Mouse (Mus musculus): ENCODE data around the gene Ciart. TPM values are rescaled to one million over a fixed set of nuclear protein-coding genes. Genes with fewer than 3 reads are reported as not detected.

Gene Ciart
- polyA plus RNA-seq, 1 experiment from 2014 or later = 4.7 TPM

DNA sequence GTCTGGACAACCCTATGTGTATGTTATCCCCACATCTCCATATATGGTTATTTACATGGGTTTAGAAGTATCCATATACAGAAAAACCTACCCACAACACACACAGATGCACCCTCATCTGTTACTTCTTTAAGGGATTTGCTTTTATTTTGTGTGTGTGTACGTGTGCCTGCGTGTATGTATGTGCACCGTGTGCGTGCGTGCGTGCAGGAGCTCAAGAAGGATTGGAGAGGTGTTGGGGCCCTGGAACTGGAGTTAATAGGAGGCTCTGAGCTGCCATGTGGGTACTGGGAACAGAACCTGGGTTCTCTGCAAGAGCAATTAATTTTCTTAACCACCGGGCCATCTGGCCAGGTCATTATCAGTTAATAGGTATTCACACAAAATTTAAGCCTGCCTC is 10.0 kb downstream of the Ciart start:
- no peak overlapping the region for H3K27ac ChIP-seq (ENCODE audit: low read depth, low read length)
- H3K9me3 ChIP-seq (ENCODE audit: control insufficient read depth, low read length) = no peaks in the 10 kb centered on the region
- no peak for ATAC-seq (ENCODE audit: low FRiP score)
- peak overlapping the region; percentile 42 for H3K4me3 ChIP-seq (ENCODE audit: low read depth, low read length)
- peak overlapping the region; percentile 53; the same call in 1 of the 2 replicates for H3K9ac ChIP-seq (ENCODE audit: low read depth, low read length)
- H3K4me1 ChIP-seq (replicated peaks; ENCODE audit: control insufficient read depth, insufficient read depth, low read length) = peaks cover 4% of the 10 kb centered on the region; the same call in 1 of the 2 replicates
- peak overlapping the region; percentile 40 for H3K4me2 ChIP-seq (replicated peaks; ENCODE audit: low read depth, low read length)
- DNase-seq (ENCODE audit: low spot score) = no peak
- 79% methylated on average over 7 of the region's 7 CpGs for WGBS
- no peaks in the 10 kb centered on the region for H3K27me3 ChIP-seq (ENCODE audit: control insufficient read depth, insufficient read depth, low read length)
- H3K36me3 ChIP-seq (ENCODE audit: control insufficient read depth, insufficient read depth, low read length) = peaks cover 2% of the 10 kb centered on the region; the same call in 1 of the 2 replicates

- under 1% methylated on average over 33 of the region's 33 CpGs for WGBS
- H3K4me1 ChIP-seq (replicated peaks; ENCODE audit: control insufficient read depth, insufficient read depth, low read length) = peaks cover 4% of the 10 kb centered on the region; the same call in 1 of the 2 replicates
- DNase-seq (ENCODE audit: low spot score) (peak; percentile 88), ATAC-seq (ENCODE audit: low FRiP score) (peak; percentile 92)
- H3K27me3 ChIP-seq (ENCODE audit: control insufficient read depth, insufficient read depth, low read length) = no peaks in the 10 kb centered on the region
- H3K27ac ChIP-seq (ENCODE audit: low read depth, low read length) = peak within 1 kb of the TSS; percentile 37; the same call in 1 of the 2 replicates
- peaks cover 2% of the 10 kb centered on the region; the same call in 1 of the 2 replicates for H3K36me3 ChIP-seq (ENCODE audit: control insufficient read depth, insufficient read depth, low read length)
- H3K9me3 ChIP-seq (ENCODE audit: control insufficient read depth, low read length) = no peaks in the 10 kb centered on the region
- H3K4me2 ChIP-seq (replicated peaks; ENCODE audit: low read depth, low read length) = peak within 1 kb of the TSS; percentile 40
- peak within 1 kb of the TSS; percentile 53 for H3K9ac ChIP-seq (ENCODE audit: low read depth, low read length)
- H3K4me3 ChIP-seq (ENCODE audit: low read depth, low read length) = peak within 1 kb of the TSS; percentile 42
These were observed 10.6 kb downstream of the Ciart start, which contains the start of gene Mrps21 for GRCm38 (mm10) chr3:95871392-95871867. Gene Mrps21 (minus strand): TSS chr3:95871519.

- ATAC-seq (ENCODE audit: low FRiP score) = no peak; the same call in 1 of the 2 replicates
- DNase-seq (ENCODE audit: low spot score) = no peak
- Histone ChIP-seq H3K4me3 (ENCODE audit: low read depth, low read length) (peak overlapping the region; percentile 42), H3K27me3 (ENCODE audit: control insufficient read depth, insufficient read depth, low read length) (no peaks in the 10 kb centered on the region), H3K9ac (ENCODE audit: low read depth, low read length) (peak overlapping the region; percentile 53), H3K9me3 (ENCODE audit: control insufficient read depth, low read length) (no peaks in the 10 kb centered on the region), H3K36me3 (ENCODE audit: control insufficient read depth, insufficient read depth, low read length) (peaks cover 2% of the 10 kb centered on the region; the same call in 1 of the 2 replicates), H3K4me2 (replicated peaks; ENCODE audit: low read depth, low read length) (peak overlapping the region; percentile 40), H3K27ac (ENCODE audit: low read depth, low read length) (peak overlapping the region; percentile 37; the same call in 1 of the 2 replicates), H3K4me1 (replicated peaks; ENCODE audit: control insufficient read depth, insufficient read depth, low read length) (peaks cover 4% of the 10 kb centered on the region; the same call in 1 of the 2 replicates)
- 8% methylated on average over 15 of the region's 15 CpGs for WGBS
These were observed 11.1 kb downstream of the Ciart start for GRCm38 (mm10) chr3:95870976-95871375.

DNA sequence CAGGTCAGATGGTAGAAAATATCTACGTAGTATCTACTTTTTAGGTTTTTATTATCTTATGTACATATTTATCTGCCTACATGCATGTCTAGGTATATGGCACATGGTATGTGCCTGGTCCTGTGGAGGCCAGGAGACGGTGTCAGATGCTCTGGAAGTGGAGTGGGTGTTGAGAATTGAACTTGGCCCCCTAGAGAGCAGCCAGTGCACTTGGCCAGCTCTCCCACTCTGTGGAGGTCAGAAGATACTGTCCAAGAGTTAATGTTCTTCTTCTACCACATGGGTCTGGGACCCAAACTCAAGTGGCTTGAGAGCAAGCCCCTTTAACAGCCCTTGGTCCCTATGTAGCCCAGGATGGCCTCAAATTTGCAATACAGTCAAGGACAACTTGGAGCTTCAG is 14.6 kb downstream of the Ciart start:
- Histone ChIP-seq H3K9ac (ENCODE audit: low read depth, low read length) (no peak overlapping the region), H3K4me1 (replicated peaks; ENCODE audit: control insufficient read depth, insufficient read depth, low read length) (peaks cover 4% of the 10 kb centered on the region; the same call in 1 of the 2 replicates), H3K27me3 (ENCODE audit: control insufficient read depth, insufficient read depth, low read length) (no peaks in the 10 kb centered on the region), H3K27ac (ENCODE audit: low read depth, low read length) (no peak overlapping the region), H3K9me3 (ENCODE audit: control insufficient read depth, low read length) (no peaks in the 10 kb centered on the region), H3K4me2 (replicated peaks; ENCODE audit: low read depth, low read length) (no peak overlapping the region), H3K36me3 (ENCODE audit: control insufficient read depth, insufficient read depth, low read length) (peaks cover 2% of the 10 kb centered on the region; the same call in 1 of the 2 replicates), H3K4me3 (ENCODE audit: low read depth, low read length) (no peak overlapping the region)
- 96% methylated on average over 2 of the region's 2 CpGs for WGBS
- ATAC-seq (ENCODE audit: low FRiP score) (no peak), DNase-seq (ENCODE audit: low spot score) (no peak)

DNA sequence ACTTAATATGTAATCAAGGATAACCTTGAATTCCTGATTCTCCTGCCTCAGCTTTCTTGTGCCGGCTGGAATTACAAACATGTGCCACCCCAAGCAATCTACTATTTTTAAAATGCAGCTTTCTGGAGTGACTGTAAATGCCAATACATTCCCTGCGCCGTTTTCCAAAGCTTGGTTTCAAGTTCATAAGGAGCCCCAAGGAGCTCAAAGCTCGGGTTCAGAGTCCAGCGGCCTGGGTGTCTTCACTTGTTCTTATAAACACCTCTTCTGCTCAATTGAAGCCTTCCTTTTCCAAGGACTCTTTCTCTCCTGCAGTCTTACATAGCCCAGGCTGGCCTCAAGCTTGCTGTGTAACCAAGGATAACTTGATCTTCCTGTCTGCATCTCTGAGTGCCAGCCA is 16.0 kb downstream of the Ciart start:
- DNase-seq (ENCODE audit: low spot score) (no peak), ATAC-seq (ENCODE audit: low FRiP score) (no peak)
- no peaks in the 10 kb centered on the region for H3K27me3 ChIP-seq (ENCODE audit: control insufficient read depth, insufficient read depth, low read length)
- no peaks in the 10 kb centered on the region for H3K4me1 ChIP-seq (replicated peaks; ENCODE audit: control insufficient read depth, insufficient read depth, low read length)
- H3K4me2 ChIP-seq (replicated peaks; ENCODE audit: low read depth, low read length) = no peak overlapping the region
- H3K27ac ChIP-seq (ENCODE audit: low read depth, low read length) = no peak overlapping the region
- WGBS = 91% methylated on average over 5 of the region's 5 CpGs
- H3K4me3 ChIP-seq (ENCODE audit: low read depth, low read length) = no peak overlapping the region
- no peaks in the 10 kb centered on the region for H3K9me3 ChIP-seq (ENCODE audit: control insufficient read depth, low read length)
- peaks cover 2% of the 10 kb centered on the region; the same call in 1 of the 2 replicates for H3K36me3 ChIP-seq (ENCODE audit: control insufficient read depth, insufficient read depth, low read length)
- H3K9ac ChIP-seq (ENCODE audit: low read depth, low read length) = no peak overlapping the region

- DNase-seq (ENCODE audit: low spot score) (no peak), ATAC-seq (ENCODE audit: low FRiP score) (no peak)
- Histone ChIP-seq H3K4me3 (ENCODE audit: low read depth, low read length) (no peak overlapping the region), H3K27me3 (ENCODE audit: control insufficient read depth, insufficient read depth, low read length) (no peaks in the 10 kb centered on the region), H3K9me3 (ENCODE audit: control insufficient read depth, low read length) (no peaks in the 10 kb centered on the region), H3K4me2 (replicated peaks; ENCODE audit: low read depth, low read length) (no peak overlapping the region), H3K4me1 (replicated peaks; ENCODE audit: control insufficient read depth, insufficient read depth, low read length) (no peaks in the 10 kb centered on the region), H3K36me3 (ENCODE audit: control insufficient read depth, insufficient read depth, low read length) (peaks cover 2% of the 10 kb centered on the region; the same call in 1 of the 2 replicates), H3K9ac (ENCODE audit: low read depth, low read length) (no peak overlapping the region), H3K27ac (ENCODE audit: low read depth, low read length) (no peak overlapping the region)
- WGBS = 94% methylated on average over 20 of the region's 20 CpGs
These were observed 16.5 kb downstream of the Ciart start for GRCm38 (mm10) chr3:95865571-95865970.

DNA sequence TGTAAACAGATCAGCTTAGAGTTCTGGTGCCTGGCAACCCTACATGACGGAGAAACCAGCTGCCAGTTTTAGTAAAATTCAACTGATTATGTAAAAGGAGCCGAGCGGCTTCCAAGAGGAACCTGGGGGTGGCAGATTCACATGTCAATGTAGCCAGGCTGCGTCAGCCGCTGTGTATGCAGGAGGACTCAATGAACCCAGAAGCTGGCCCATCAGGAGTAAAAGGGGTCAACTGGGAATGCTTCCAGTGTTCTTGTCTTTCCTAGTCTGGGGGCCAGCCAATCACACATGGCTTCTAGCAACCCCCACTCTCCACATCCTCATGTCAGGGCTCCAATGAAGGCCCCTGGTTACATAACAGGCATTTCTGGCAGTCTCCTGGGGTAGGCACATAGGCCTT is 17.0 kb downstream of the Ciart start:
- Histone ChIP-seq H3K4me2 (replicated peaks; ENCODE audit: low read depth, low read length) (peak overlapping the region; percentile 17; the same call in 1 of the 2 replicates), H3K9me3 (ENCODE audit: control insufficient read depth, low read length) (no peaks in the 10 kb centered on the region), H3K27ac (ENCODE audit: low read depth, low read length) (no peak overlapping the region), H3K4me1 (replicated peaks; ENCODE audit: control insufficient read depth, insufficient read depth, low read length) (no peaks in the 10 kb centered on the region), H3K36me3 (ENCODE audit: control insufficient read depth, insufficient read depth, low read length) (peaks cover 2% of the 10 kb centered on the region; the same call in 1 of the 2 replicates), H3K9ac (ENCODE audit: low read depth, low read length) (no peak overlapping the region), H3K27me3 (ENCODE audit: control insufficient read depth, insufficient read depth, low read length) (no peaks in the 10 kb centered on the region), H3K4me3 (ENCODE audit: low read depth, low read length) (no peak overlapping the region)
- ATAC-seq (ENCODE audit: low FRiP score) (no peak), DNase-seq (ENCODE audit: low spot score) (no peak)
- 93% methylated on average over 5 of the region's 5 CpGs for whole genome bisulfite sequencing

- Histone ChIP-seq H3K9me3 (ENCODE audit: control insufficient read depth, low read length) (no peaks in the 10 kb centered on the region), H3K4me2 (replicated peaks; ENCODE audit: low read depth, low read length) (no peak overlapping the region), H3K9ac (ENCODE audit: low read depth, low read length) (no peak overlapping the region), H3K27me3 (ENCODE audit: control insufficient read depth, insufficient read depth, low read length) (no peaks in the 10 kb centered on the region), H3K4me3 (ENCODE audit: low read depth, low read length) (no peak overlapping the region), H3K4me1 (replicated peaks; ENCODE audit: control insufficient read depth, insufficient read depth, low read length) (no peaks in the 10 kb centered on the region), H3K27ac (ENCODE audit: low read depth, low read length) (no peak overlapping the region), H3K36me3 (ENCODE audit: control insufficient read depth, insufficient read depth, low read length) (peaks cover 2% of the 10 kb centered on the region; the same call in 1 of the 2 replicates)
- 81% methylated on average over 7 of the region's 7 CpGs for WGBS
- DNase-seq (ENCODE audit: low spot score) = no peak
- no peak for ATAC-seq (ENCODE audit: low FRiP score)
These were observed 18.5 kb downstream of the Ciart start for GRCm38 (mm10) chr3:95863578-95863977.

DNA sequence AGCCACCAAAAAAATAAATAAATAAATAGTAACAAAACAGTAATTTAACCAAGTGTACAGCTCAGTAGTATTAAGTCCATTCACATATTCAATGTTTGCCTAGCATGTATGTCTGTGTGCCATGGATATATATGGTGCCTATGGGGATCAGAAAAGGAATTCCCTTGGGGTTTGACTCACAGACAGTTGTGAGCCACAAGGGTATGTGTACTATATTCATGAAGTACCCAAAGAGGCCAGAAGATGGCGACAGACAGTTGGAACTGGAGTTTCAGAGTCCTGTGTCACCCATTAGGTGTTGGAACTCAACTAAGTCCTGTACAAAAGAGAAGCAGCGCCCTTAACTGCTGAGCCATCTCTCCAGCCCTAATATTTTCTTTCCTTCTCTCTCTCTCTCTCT is 20.3 kb downstream of the Ciart start:
- no peaks in the 10 kb centered on the region for H3K9me3 ChIP-seq (ENCODE audit: control insufficient read depth, low read length)
- no peaks in the 10 kb centered on the region for H3K27me3 ChIP-seq (ENCODE audit: control insufficient read depth, insufficient read depth, low read length)
- H3K27ac ChIP-seq (ENCODE audit: low read depth, low read length) = no peak overlapping the region
- WGBS = 45% methylated on average over 2 of the region's 2 CpGs
- DNase-seq (ENCODE audit: low spot score) = peak; percentile 82
- no peaks in the 10 kb centered on the region for H3K4me1 ChIP-seq (replicated peaks; ENCODE audit: control insufficient read depth, insufficient read depth, low read length)
- ATAC-seq (ENCODE audit: low FRiP score) = no peak
- H3K9ac ChIP-seq (ENCODE audit: low read depth, low read length) = no peak overlapping the region
- H3K36me3 ChIP-seq (ENCODE audit: control insufficient read depth, insufficient read depth, low read length) = no peaks in the 10 kb centered on the region
- H3K4me3 ChIP-seq (ENCODE audit: low read depth, low read length) = no peak overlapping the region
- H3K4me2 ChIP-seq (replicated peaks; ENCODE audit: low read depth, low read length) = no peak overlapping the region
